Mouse (Mus musculus) liver, postnatal 0 days (tissue): ENCODE measurements around the gene Prokr1.

Experiments
- CTCF ChIP-seq: sonication (generic); IDR thresholded peaks from 2 replicates; pipeline ENCODE4 v1.5.1; 2016; ENCODE audit warnings: antibody characterized with exemption, low read depth
- EP300 ChIP-seq: IDR thresholded peaks from 2 replicates; pipeline ENCODE4 v1.6.1; 2016; ENCODE audit warnings: antibody characterized with exemption, low read depth, mild to moderate bottlenecking

- TF ChIP-seq CTCF (no peak), EP300 (no peak)
Measured at GRCm38 (mm10) chr6:87541171-87541571, 49.4 kb downstream of the Prokr1 start.
